Mouse (Mus musculus): ENCODE data around the gene Top3b.

DNA sequence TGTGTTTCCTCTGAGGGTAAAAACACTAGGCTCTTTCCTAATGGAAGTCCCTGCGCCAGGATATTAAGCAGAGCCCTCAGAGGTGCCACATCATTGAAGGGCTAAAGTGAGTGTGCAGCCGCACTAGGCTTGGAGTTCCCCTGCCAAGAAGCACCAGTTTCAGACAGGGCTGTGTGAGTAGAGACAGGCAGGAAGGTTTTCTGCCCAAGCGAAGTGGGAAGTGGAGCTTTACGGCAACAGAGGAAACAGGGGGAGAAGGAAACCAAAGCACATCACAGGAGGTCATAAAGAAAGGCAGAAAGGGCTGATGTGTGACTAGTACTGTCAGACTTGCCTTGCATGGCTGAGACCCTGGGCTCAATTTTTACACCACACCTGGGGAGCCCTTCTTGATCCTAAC lies 31.8 kb downstream of the Top3b start:
- TF ChIP-seq TAL1 (IDR thresholded peaks at IDR 0.05; ENCODE audit: low read length) (no peak), GATA1 (IDR thresholded peaks at IDR 0.05; ENCODE audit: low read length) (no peak)
